Mouse (Mus musculus) liver, adult 2 months (tissue): ENCODE data around the gene Atg16l2. TPM values are rescaled to one million over a fixed set of nuclear protein-coding genes. Genes with fewer than 3 reads are reported as not detected.

Experiments used
- DNase-seq: peaks from one replicate; pipeline ENCODE4 v3.0.0-alpha.2; 2011; ENCODE audit warnings: low read depth, low spot score; ENCODE audit errors: extremely low read depth
- H3K27ac ChIP-seq: fragments of 200-500 bp; replicated peaks from 2 replicates; pipeline ENCODE4 v1.5.1; 2012; ENCODE audit warnings: low read depth, mild to moderate bottlenecking, control low read depth, inconsistent platforms, low read length; ENCODE audit not compliant: insufficient read depth
- H3K27me3 ChIP-seq: fragments of 200-500 bp; 2 replicates; pipeline ENCODE4 v1.6.1; 2012; ENCODE audit warnings: mild to moderate bottlenecking, moderate library complexity, low read length, inconsistent platforms; ENCODE audit not compliant: control insufficient read depth, insufficient read depth
- H3K36me3 ChIP-seq: fragments of 200-500 bp; 2 replicates; pipeline ENCODE4 v1.6.1; 2012; ENCODE audit warnings: low read length, inconsistent platforms; ENCODE audit not compliant: control insufficient read depth, insufficient read depth
- H3K4me1 ChIP-seq: fragments of 200-500 bp; 2 replicates; pipeline ENCODE4 v1.6.1; 2011; ENCODE audit warnings: low read length; ENCODE audit not compliant: control insufficient read depth, insufficient read depth
- H3K4me3 ChIP-seq: fragments of 200-500 bp; 2 replicates; pipeline ENCODE4 v1.5.1; 2011; ENCODE audit warnings: low read depth, mild to moderate bottlenecking, control low read depth, low read length, moderate library complexity; ENCODE audit not compliant: insufficient read depth
- H3K79me2 ChIP-seq: fragments of 200-500 bp; 2 replicates; pipeline ENCODE4 v1.6.1; 2012; ENCODE audit warnings: inconsistent platforms, mild to moderate bottlenecking, low read length, moderate library complexity; ENCODE audit not compliant: control insufficient read depth, insufficient read depth
- H3K9ac ChIP-seq: fragments of 200-500 bp; 2 replicates; pipeline ENCODE4 v1.6.1; 2012; ENCODE audit warnings: low read depth, mild to moderate bottlenecking, control low read depth, inconsistent platforms, low read length
- CTCF ChIP-seq: fragments of 200-500 bp; IDR thresholded peaks from 2 replicates; pipeline ENCODE4 v1.5.1; 2011; ENCODE audit warnings: low read depth, low read length, control low read depth
- POLR2A ChIP-seq: fragments of 200-500 bp; IDR thresholded peaks from 2 replicates; pipeline ENCODE4 v1.6.1; 2011; ENCODE audit warnings: low read length, control low read depth; ENCODE audit not compliant: insufficient read depth; ENCODE audit errors: extremely low read depth
- WGBS: fragments of 180-500 bp; shearing (Covaris S2); methylation state at CpG from one replicate; pipeline ENCODE4 v1.1.7; 2018; 5-methylcytosine and 5-hydroxymethylcytosine counted together
- polyA plus RNA-seq: library from polyadenylated mRNA; depleted of rRNA; stranded (reverse); fragments of >200 nt; gene quantifications from 2 replicates; pipeline ENCODE4 v1.2.3, GENCODE M21; 2012; rRNA removed
- total RNA-seq: library from RNA; depleted of rRNA; stranded (reverse); fragments of >200 nt; gene quantifications from 2 replicates; pipeline ENCODE4 v1.2.3, GENCODE M21; 2014; rRNA removed

Atg16l2 gene
- total and polyA plus RNA-seq, 2 experiments, result 9.1 to 13.8 TPM

DNA sequence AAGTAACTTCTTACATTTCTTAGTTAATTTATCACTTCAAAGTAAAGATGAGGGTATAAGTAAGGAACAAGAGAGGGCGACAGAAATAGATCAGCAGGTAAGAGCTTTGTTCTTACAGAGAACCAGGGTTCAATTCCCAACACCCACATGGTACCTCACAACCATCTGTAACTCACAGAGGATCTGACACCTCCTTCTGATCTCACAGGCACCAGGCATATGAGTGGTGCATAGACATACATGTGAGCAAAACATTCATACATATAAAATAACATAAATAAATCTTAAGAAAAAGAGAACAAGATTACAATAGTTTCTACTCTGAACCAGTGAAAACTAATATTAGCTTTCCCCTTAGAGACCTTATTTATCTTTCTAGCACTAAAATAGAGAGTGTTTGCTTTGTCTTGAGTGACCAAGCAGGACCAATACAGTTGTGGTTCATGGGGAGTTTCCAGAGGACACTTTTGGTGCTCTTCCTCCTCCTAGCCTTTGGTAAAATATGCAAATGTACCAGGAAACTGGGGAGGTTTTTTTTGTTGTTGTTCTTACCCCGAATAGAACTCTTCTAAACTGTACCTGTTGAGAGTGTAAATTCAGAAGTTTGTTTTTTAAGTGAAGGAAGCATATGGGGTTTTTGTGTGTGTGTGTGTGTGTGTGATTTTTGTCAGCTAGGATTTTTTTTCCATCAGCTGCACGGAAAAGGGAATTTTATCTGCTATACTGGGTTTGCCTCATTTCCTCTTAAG, 88.4 kb downstream of the Atg16l2 start:
- Histone ChIP-seq H3K36me3 (peaks cover 7% of the 10 kb centered on the region; the same call in 1 of the 2 replicates), H3K27me3 (no peaks in the 10 kb centered on the region), H3K4me3 (no peak overlapping the region), H3K4me1 (no peaks in the 10 kb centered on the region), H3K9ac (no peak overlapping the region), H3K27ac (no peak overlapping the region), H3K79me2 (no peaks in the 10 kb centered on the region)
- WGBS, result 66% methylated on average over 3 of the region's 3 CpGs
- peak; percentile 14 for DNase-seq
- TF ChIP-seq POLR2A (no peak), CTCF (no peak)

Other genes with a start within 250 kb of the Atg16l2 start
- gene Fchsd2, start 209.4 kb downstream of the Atg16l2 start, total RNA-seq, result 39.1 and 43.0 TPM in 2 replicates
- gene Fchsd2, start 209.4 kb downstream of the Atg16l2 start, polyA plus RNA-seq, result 4.5 and 8.9 TPM in 2 replicates
- 779 and 846 TPM in 2 replicates for gene Stard10, start 14.8 kb upstream of the Atg16l2 start, total RNA-seq
- gene Stard10, start 14.8 kb upstream of the Atg16l2 start, polyA plus RNA-seq, result 1,131 and 1,407 TPM in 2 replicates
- 43.8 and 51.0 TPM in 2 replicates for gene Arap1, start 45.8 kb upstream of the Atg16l2 start, total RNA-seq
- 88.2 and 89.2 TPM in 2 replicates for gene Arap1, start 45.8 kb upstream of the Atg16l2 start, polyA plus RNA-seq
- not detected in 2 replicates for gene Gm45837, start 108.6 kb upstream of the Atg16l2 start, total RNA-seq
- not detected in 2 replicates for gene Gm45837, start 108.6 kb upstream of the Atg16l2 start, polyA plus RNA-seq
- 11.4 and 13.2 TPM in 2 replicates for gene Pde2a, start 119.4 kb upstream of the Atg16l2 start, total RNA-seq
- gene Pde2a, start 119.4 kb upstream of the Atg16l2 start, polyA plus RNA-seq, result 7.7 and 7.9 TPM in 2 replicates